Mouse (Mus musculus) gastrocnemius, postnatal 14 days (tissue): ENCODE measurements around the gene AC124108.1. TPM values are rescaled to one million over a fixed set of nuclear protein-coding genes. Genes with fewer than 3 reads are reported as not detected.
"Not testable (repeated sequence)": the region's sequence is repeated elsewhere in the genome, so short reads cannot be mapped to it uniquely, and the experiment has no call there.

Source experiments
- DNase-seq: peaks from one replicate; pipeline ENCODE4 v3.0.0; 2021; ENCODE audit warnings: mixed read lengths
- intact Hi-C: fragments of 180-260 bp; cut with DNase I; formaldehyde crosslinking; loops from one replicate; pipeline ENCODE4 v1.15.1; 2025; ENCODE audit warnings: low total_unique reads
- total RNA-seq, 2 experiments: library from RNA; stranded (reverse); gene quantifications; 2 replicates each; pipeline ENCODE4 v1.2.3; 2021

Gene AC124108.1
- total RNA-seq, 2 experiments from 2014 or later, result not detected

GRCm38 (mm10) chr1:132161211-132161880 is 29.9 kb upstream of the AC124108.1 start:
- no peak for DNase-seq
- intact Hi-C loops, result loop anchor here (10.0 kb wide), 1 partner anchor 143 kb away; no protein-coding TSS in a partner anchor

- DNase-seq, result not testable (repeated sequence)
- intact Hi-C loops, result loop anchor here (10.0 kb wide), 1 partner anchor 142 kb away; no protein-coding TSS in a partner anchor
Observed at GRCm38 (mm10) chr1:132162618-132163017, 28.6 kb upstream of the AC124108.1 start.

GRCm38 (mm10) chr1:132164780-132165518 is 26.3 kb upstream of the AC124108.1 start:
- intact Hi-C loops, result loop anchor here (10.0 kb wide), 1 partner anchor 140 kb away; no protein-coding TSS in a partner anchor
- DNase-seq, result no peak

- no peak for DNase-seq
- intact Hi-C loops, result loop anchor here (10.0 kb wide), 1 partner anchor 139 kb away; no protein-coding TSS in a partner anchor
Observed at GRCm38 (mm10) chr1:132165859-132166258, 25.4 kb upstream of the AC124108.1 start.

GRCm38 (mm10) chr1:132168115-132168767 is 23.0 kb upstream of the AC124108.1 start:
- intact Hi-C loops, result loop anchor here (10.0 kb wide), 1 partner anchor 137 kb away; no protein-coding TSS in a partner anchor
- no peak for DNase-seq

- intact Hi-C loops, result no loop called here
Observed at GRCm38 (mm10) chr1:132170698-132171097, 20.6 kb upstream of the AC124108.1 start.

GRCm38 (mm10) chr1:132171619-132172018 is 19.6 kb upstream of the AC124108.1 start:
- no peak for DNase-seq
- intact Hi-C loops, result no loop called here

More at GRCm38 (mm10) chr1:132170698-132171097, 20.6 kb upstream of the AC124108.1 start:
- DNase-seq, result no peak

GRCm38 (mm10) chr1:132186303-132186702 is 5.0 kb upstream of the AC124108.1 start:
- intact Hi-C loops, result no loop called here

GRCm38 (mm10) chr1:132188442-132189066 is 2.7 kb upstream of the AC124108.1 start:
- intact Hi-C loops, result no loop called here
- DNase-seq, result no peak

More at GRCm38 (mm10) chr1:132186303-132186702, 5.0 kb upstream of the AC124108.1 start:
- no peak for DNase-seq

- DNase-seq, result no peak
- intact Hi-C loops, result no loop called here
Observed at GRCm38 (mm10) chr1:132189231-132189630, 2.0 kb upstream of the AC124108.1 start.

GRCm38 (mm10) chr1:132190040-132190513 is 1.2 kb upstream of the AC124108.1 start:
- no peak for DNase-seq
- intact Hi-C loops, result no loop called here

GRCm38 (mm10) chr1:132190621-132191092 is 600 bp upstream of the AC124108.1 start:
- DNase-seq, result no peak
- intact Hi-C loops, result no loop called here

GRCm38 (mm10) chr1:132191786-132192680 is 776 bp downstream of the AC124108.1 start:
- intact Hi-C loops, result no loop called here

GRCm38 (mm10) chr1:132193806-132194205 is 2.5 kb downstream of the AC124108.1 start:
- intact Hi-C loops, result no loop called here
- DNase-seq, result no peak

More at GRCm38 (mm10) chr1:132191786-132192680, 776 bp downstream of the AC124108.1 start:
- no peak for DNase-seq

- no peak for DNase-seq
- intact Hi-C loops, result no loop called here
Observed at GRCm38 (mm10) chr1:132194624-132195023, 3.4 kb downstream of the AC124108.1 start.

GRCm38 (mm10) chr1:132195100-132195499 is 3.8 kb downstream of the AC124108.1 start:
- intact Hi-C loops, result no loop called here
- DNase-seq, result no peak

- DNase-seq, result no peak
- intact Hi-C loops, result no loop called here
Observed at GRCm38 (mm10) chr1:132195681-132196080, 4.4 kb downstream of the AC124108.1 start.

GRCm38 (mm10) chr1:132196337-132196736 is 5.1 kb downstream of the AC124108.1 start:
- intact Hi-C loops, result no loop called here
- no peak for DNase-seq
